Mouse (Mus musculus) hindbrain, embryonic 16.5 days (tissue): Measurements from ENCODE around the gene Aacs. TPM values are rescaled to one million over a fixed set of nuclear protein-coding genes. Genes with fewer than 3 reads are reported as not detected.

Experiments used
- ATAC-seq: fragments of 200-750 bp; cut with Nextera tagmentation; 2 replicates; pipeline ENCODE4 v1.8.0; 2017; ENCODE audit warnings: moderate TSS enrichment, moderate library complexity
- H3K27ac ChIP-seq: fragments of 300-500 bp; sonication (generic); 2 replicates; pipeline ENCODE4 v1.5.1; 2014; ENCODE audit warnings: low read depth, mild to moderate bottlenecking, control low read depth, low read length, moderate library complexity
- H3K27me3 ChIP-seq: fragments of 300-500 bp; sonication (generic); replicated peaks from 2 replicates; pipeline ENCODE4 v1.6.1; 2014; ENCODE audit warnings: low read length; ENCODE audit not compliant: control insufficient read depth, insufficient read depth
- H3K36me3 ChIP-seq: fragments of 300-500 bp; sonication (generic); 2 replicates; pipeline ENCODE4 v1.6.1; 2014; ENCODE audit warnings: mild to moderate bottlenecking, low read length, moderate library complexity, mixed read lengths; ENCODE audit not compliant: control insufficient read depth, insufficient read depth
- H3K4me1 ChIP-seq: fragments of 300-500 bp; sonication (generic); 2 replicates; pipeline ENCODE4 v1.6.1; 2014; ENCODE audit warnings: low read depth, low read length; ENCODE audit not compliant: control insufficient read depth, insufficient read depth
- H3K4me2 ChIP-seq: fragments of 300-500 bp; sonication (generic); 2 replicates; pipeline ENCODE4 v1.6.1; 2014; ENCODE audit warnings: mild to moderate bottlenecking, low read length, control low read depth, moderate library complexity
- H3K4me3 ChIP-seq: fragments of 300-500 bp; sonication (generic); 2 replicates; pipeline ENCODE4 v1.5.1; 2014; ENCODE audit warnings: mild to moderate bottlenecking, low read length, control low read depth, moderate library complexity
- H3K9ac ChIP-seq: fragments of 300-500 bp; sonication (generic); 2 replicates; pipeline ENCODE4 v1.6.1; 2014; ENCODE audit warnings: low read depth, mild to moderate bottlenecking, control low read depth, low read length, moderate library complexity
- H3K9me3 ChIP-seq: fragments of 300-500 bp; sonication (generic); 2 replicates; pipeline ENCODE4 v1.6.1; 2014; ENCODE audit warnings: mild to moderate bottlenecking, low read length, moderate library complexity; ENCODE audit not compliant: control insufficient read depth
- WGBS: fragments of 180-500 bp; shearing (Covaris S2); extraction: QIAGEN DNeasy Blood & Tissue Kit; methylation state at CpG from one replicate; pipeline ENCODE4 v1.1.7; 2014; 5-methylcytosine and 5-hydroxymethylcytosine counted together
- polyA plus RNA-seq: library from polyadenylated mRNA; unstranded; fragments of >200 nt; fragmentation: Nextera tagmentation; extraction: Ambion mirVana; gene quantifications from 2 replicates; pipeline ENCODE4 v1.2.1, GENCODE M21; 2015

The Aacs gene
- polyA plus RNA-seq, 1 experiment from 2014 or later: 123 TPM

DNA sequence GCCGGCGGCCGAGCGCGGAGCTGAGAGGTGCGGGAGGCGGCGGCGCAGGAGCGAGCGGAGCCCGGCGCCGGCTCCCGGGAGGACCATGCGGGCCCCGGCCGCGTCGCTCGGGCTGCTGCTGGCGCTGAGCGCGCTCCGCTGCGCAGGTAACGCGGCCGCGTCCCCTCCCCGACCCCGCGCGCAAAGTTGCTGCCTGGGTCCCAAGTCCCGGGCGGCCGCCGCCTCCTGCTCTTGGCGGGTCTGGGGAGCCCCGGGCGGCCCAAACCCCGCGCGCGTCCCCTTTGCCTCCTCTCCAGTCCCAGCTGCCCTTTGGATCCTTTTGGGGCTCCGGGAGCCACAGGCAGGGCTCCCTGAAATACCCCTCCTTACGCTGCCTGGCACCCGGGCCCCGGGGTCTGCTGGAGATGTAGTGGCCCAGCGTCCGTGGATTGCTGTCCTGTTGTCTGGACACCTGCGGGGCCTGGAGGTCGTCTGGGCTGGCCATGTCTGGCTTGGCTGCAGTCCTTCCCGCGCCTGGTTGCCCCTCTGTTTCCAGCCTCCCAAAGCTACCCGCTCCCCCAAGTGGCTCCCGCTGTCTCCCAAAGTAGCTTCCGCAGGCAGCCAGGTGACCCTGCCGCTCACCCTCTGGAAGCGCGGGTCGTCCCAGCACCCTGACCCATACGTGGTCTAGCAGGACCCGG lies 57.1 kb downstream of the Aacs start:
- WGBS: 0% methylated on average over 47 of the region's 64 CpGs
- ATAC-seq: no peak; the same call in 1 of the 2 replicates
- Histone ChIP-seq H3K36me3 (no peaks in the 10 kb centered on the region), H3K4me1 (peaks cover 28% of the 10 kb centered on the region), H3K4me3 (peak overlapping the region; percentile 64), H3K4me2 (peak overlapping the region; percentile 90), H3K9ac (peak overlapping the region; percentile 78), H3K27ac (peak overlapping the region; percentile 71), H3K27me3 (peaks cover 11% of the 10 kb centered on the region; the same call in 1 of the 2 replicates), H3K9me3 (no peaks in the 10 kb centered on the region)

DNA sequence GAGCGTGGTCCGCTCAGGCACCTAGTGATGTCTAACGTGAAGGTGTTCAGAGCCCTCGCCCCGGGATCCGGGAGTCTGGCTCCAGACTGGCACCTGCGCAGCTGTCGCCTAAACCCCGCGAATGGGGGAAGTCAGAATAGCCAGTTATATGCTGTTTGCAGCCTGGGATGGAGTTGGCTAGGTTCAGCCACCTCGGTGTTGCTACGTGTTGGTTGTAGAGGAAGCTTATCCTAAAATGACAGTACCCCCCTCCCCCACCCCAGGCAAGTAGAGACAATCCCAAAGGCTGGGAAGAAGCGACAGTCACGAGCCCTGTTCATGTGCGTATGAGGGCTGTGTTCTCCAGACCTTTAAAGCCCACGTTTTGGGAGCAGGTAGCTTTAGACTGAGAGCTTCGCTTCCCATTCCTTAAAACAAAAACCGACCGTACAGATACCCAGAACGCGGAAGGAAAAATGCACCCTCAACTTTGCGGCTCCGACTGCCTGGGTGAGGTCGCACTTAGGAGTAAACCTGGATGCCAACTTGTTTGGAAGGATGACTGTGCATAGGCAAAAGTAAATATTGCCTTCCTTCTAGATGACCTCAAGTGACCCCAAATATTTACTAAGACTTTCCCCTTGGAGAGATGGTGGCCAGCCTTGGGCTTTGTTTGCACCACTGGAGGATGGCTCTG lies 57.7 kb downstream of the Aacs start:
- Histone ChIP-seq H3K4me1 (peaks cover 28% of the 10 kb centered on the region), H3K9me3 (no peaks in the 10 kb centered on the region), H3K27me3 (peaks cover 11% of the 10 kb centered on the region; the same call in 1 of the 2 replicates), H3K27ac (peak overlapping the region; percentile 71), H3K4me3 (peak overlapping the region; percentile 64), H3K9ac (peak overlapping the region; percentile 78), H3K4me2 (peak overlapping the region; percentile 90), H3K36me3 (no peaks in the 10 kb centered on the region)
- WGBS: 1% methylated on average over 24 of the region's 24 CpGs
- no peak for ATAC-seq

DNA sequence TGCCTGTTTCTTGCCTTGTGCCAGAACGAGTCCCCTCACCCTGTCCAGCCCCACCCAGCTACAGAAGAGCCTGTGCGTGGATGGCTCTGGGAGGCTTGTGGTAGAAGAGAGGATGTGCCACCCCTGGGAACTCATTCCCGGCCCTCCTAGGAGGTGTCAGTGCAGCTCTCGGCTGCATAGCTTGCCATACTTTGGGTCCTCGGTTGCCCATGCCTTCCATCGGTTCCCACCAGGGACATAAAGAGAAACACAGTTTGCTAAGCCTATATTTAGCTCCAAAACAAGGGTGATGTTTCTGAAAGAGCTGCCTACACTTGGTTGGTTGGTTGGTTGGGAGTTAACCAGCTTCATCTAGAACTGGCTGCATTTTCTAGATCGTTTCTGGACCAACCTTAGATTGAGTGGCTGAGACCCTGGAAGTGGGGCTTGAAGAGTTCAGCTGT lies 58.6 kb downstream of the Aacs start:
- Histone ChIP-seq H3K27ac (peak overlapping the region; percentile 31; the same call in 1 of the 2 replicates), H3K9ac (peak overlapping the region; percentile 55), H3K4me1 (peaks cover 28% of the 10 kb centered on the region), H3K9me3 (no peaks in the 10 kb centered on the region), H3K4me2 (peak overlapping the region; percentile 90), H3K36me3 (no peaks in the 10 kb centered on the region), H3K4me3 (peak overlapping the region; percentile 64), H3K27me3 (peaks cover 11% of the 10 kb centered on the region; the same call in 1 of the 2 replicates)
- 7% methylated on average over 7 of the region's 7 CpGs for WGBS
- ATAC-seq: no peak

DNA sequence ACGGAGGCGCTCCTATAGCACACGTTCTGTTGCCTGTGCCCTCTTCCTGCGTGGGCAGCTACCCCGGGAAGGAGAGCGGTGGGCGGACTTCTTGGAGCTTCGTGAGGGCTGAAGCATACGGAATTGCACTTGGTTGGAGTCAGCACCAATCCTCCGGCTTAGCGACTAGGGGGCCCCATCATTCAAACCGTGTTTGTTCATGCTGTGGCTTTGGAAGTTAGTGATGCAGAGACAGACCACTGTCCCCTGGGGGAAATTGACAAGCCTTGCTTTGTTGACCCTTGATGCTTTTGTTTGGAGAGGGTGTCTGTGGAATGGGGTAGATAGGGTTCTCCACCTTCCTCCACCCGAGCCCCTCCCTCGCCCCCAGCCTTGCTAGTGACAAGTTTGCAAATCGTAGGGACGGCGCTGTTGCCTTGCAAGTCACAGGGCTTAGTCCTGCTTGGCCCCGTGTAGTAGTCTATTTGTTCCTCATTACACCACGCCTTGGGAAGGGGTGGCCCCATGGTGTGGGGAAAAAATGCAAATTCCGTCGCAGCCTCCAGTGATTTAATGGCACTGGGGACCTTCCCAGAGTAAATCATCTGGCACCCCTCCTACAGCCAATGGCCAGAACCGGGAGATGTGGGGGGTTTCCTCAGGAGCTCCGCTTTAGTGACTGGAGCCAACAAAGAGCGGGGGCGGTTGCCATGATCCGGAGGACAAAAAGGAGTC lies 59.2 kb downstream of the Aacs start:
- Histone ChIP-seq H3K9ac (peak overlapping the region; percentile 55), H3K4me3 (peak overlapping the region; percentile 64), H3K27me3 (peaks cover 7% of the 10 kb centered on the region; the same call in 1 of the 2 replicates), H3K4me2 (peak overlapping the region; percentile 90), H3K4me1 (peaks cover 28% of the 10 kb centered on the region), H3K9me3 (no peaks in the 10 kb centered on the region), H3K36me3 (no peaks in the 10 kb centered on the region), H3K27ac (no peak overlapping the region; the same call in 1 of the 2 replicates)
- under 1% methylated on average over 26 of the region's 26 CpGs for WGBS
- peak; percentile 53; the same call in 1 of the 2 replicates for ATAC-seq

DNA sequence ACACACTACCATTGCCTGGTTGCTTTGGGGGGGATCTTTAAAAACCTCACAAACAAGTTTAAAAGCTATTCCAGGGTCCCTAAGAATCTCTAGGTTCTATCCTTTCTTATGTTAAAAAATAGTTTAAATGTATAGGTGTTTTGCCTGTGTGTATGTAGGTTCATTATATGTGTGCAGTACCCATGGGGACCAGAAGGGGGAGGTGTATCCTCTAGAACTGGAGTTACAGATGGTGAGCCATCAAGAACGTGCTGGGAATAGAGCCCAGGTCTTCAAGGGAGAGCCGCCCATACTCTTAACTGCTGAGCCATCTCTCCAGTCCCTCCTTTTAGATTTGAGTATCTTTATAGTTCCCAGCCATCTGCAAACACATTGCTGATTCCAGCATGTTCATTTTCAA lies 69.5 kb downstream of the Aacs start:
- H3K9me3 ChIP-seq: no peaks in the 10 kb centered on the region
- no peaks in the 10 kb centered on the region for H3K36me3 ChIP-seq
- no peak overlapping the region for H3K4me2 ChIP-seq
- no peak overlapping the region for H3K9ac ChIP-seq
- 95% methylated on average over 2 of the region's 2 CpGs for WGBS
- no peak for ATAC-seq
- H3K27me3 ChIP-seq: no peaks in the 10 kb centered on the region
- H3K4me1 ChIP-seq: peaks cover 5% of the 10 kb centered on the region
- H3K27ac ChIP-seq: no peak overlapping the region
- H3K4me3 ChIP-seq: no peak overlapping the region

DNA sequence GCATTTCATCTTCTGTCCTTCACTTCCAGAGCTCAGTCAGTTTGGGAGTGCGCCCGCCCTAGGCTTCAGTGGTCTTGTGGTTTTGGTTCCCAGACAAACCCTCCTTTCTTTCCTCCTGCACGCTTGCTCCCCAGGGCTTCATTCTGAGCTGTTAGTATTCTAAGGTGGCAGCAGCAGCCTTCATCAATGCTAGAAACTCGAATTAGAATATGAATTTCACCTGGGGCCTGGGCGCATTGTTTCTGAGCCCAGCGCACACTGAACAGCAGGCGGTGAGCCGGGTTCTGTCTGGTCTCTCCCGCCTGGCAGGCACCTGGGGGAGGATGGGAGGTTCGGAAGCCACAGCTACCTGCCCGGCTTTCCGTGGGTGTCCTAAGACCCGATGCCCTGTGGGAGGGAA lies 70.7 kb downstream of the Aacs start:
- Histone ChIP-seq H3K27me3 (no peaks in the 10 kb centered on the region), H3K4me2 (no peak overlapping the region), H3K36me3 (no peaks in the 10 kb centered on the region), H3K9ac (peak overlapping the region; percentile 2; the same call in 1 of the 2 replicates), H3K9me3 (no peaks in the 10 kb centered on the region), H3K27ac (peak overlapping the region; percentile 55; the same call in 1 of the 2 replicates), H3K4me1 (peaks cover 5% of the 10 kb centered on the region), H3K4me3 (no peak overlapping the region)
- ATAC-seq: no peak
- 18% methylated on average over 13 of the region's 13 CpGs for WGBS

DNA sequence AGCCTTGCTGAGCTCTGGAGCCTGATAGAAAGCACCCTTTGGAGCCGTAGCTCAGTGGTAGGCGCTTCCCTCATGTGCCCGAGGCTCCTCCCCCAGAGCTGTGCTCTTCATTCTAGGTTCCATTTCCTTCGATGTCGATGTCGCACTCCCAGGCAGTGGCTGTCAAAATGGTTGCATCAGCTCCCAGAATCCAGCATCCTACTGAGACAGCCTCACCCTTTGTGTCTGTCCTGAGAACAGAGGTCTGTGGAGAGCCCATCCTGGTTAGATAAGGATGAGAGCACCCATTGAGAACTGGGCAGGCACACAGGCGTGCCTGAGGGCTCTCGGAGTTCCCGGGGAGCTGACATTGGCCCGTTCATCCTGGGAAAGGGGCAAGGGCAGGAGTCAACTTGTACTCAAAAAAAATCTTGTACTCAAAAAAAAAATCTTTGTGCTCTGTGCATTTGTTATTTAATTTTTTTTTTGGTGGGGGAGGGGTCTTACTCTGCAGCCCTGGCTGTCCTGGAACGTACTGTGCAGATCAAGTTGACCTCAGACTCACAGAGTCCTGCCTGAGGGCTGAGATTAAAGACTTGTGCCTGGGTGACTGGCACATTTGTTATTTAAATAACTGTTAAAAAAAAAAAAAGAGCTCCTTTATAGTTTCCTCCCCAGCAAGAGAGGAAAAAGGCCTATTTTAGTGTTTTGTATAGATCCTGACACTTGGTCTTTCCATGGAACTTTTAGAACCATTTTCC lies 74.3 kb downstream of the Aacs start:
- H3K9me3 ChIP-seq: no peaks in the 10 kb centered on the region
- 25% methylated on average over 11 of the region's 11 CpGs for WGBS
- H3K9ac ChIP-seq: no peak overlapping the region
- peaks cover 5% of the 10 kb centered on the region for H3K4me1 ChIP-seq
- no peaks in the 10 kb centered on the region for H3K27me3 ChIP-seq
- ATAC-seq: peak; percentile 24; the same call in 1 of the 2 replicates
- no peak overlapping the region for H3K4me3 ChIP-seq
- H3K36me3 ChIP-seq: no peaks in the 10 kb centered on the region
- H3K27ac ChIP-seq: no peak overlapping the region
- H3K4me2 ChIP-seq: no peak overlapping the region

DNA sequence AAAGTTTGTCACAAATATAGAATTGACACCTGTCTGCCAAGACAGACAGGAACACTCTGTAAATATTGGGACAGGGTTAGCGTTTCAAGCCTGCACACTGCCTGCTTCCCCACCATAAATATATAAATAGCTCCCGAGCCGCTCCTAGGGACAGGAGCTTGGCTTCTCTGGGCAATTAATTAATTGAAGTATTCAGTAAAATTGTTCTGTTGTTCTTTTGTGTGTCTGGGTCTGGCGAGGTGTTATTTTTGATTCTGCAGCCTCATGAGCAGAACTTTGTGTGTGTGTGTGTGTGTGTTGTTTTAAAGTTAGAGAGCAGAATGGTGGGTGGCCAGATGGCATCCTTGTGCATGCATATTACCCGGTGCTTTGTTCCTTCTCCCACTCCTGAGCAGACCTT lies 80.1 kb downstream of the Aacs start:
- no peaks in the 10 kb centered on the region for H3K4me1 ChIP-seq
- no peaks in the 10 kb centered on the region for H3K36me3 ChIP-seq
- H3K4me2 ChIP-seq: no peak overlapping the region
- 74% methylated on average over 5 of the region's 5 CpGs for WGBS
- no peaks in the 10 kb centered on the region for H3K27me3 ChIP-seq
- no peak for ATAC-seq
- no peak overlapping the region for H3K4me3 ChIP-seq
- H3K27ac ChIP-seq: no peak overlapping the region
- no peaks in the 10 kb centered on the region for H3K9me3 ChIP-seq
- no peak overlapping the region for H3K9ac ChIP-seq
